Mouse (Mus musculus) forebrain, embryonic 11.5 days (tissue): ENCODE results near the gene Usp2. TPM values are rescaled to one million over a fixed set of nuclear protein-coding genes. Genes with fewer than 3 reads are reported as not detected.
A peak's percentile ranks its signal among the peaks of the same experiment; 100 is the strongest.

Experiments
- ATAC-seq: fragments of 200-750 bp; cut with Nextera tagmentation; replicated peaks from 2 replicates; pipeline ENCODE4 v1.8.0; 2017; ENCODE audit warnings: moderate TSS enrichment; ENCODE audit not compliant: low FRiP score
- DNase-seq: peaks from one replicate; pipeline ENCODE4 v3.0.0-alpha.2; 2017; ENCODE audit warnings: low spot score
- H3K27ac ChIP-seq: fragments of 300-500 bp; sonication (generic); 2 replicates; pipeline ENCODE4 v1.5.1; 2014; ENCODE audit warnings: low read depth, low read length
- H3K27me3 ChIP-seq: fragments of 300-500 bp; sonication (generic); 2 replicates; pipeline ENCODE4 v1.6.1; 2014; ENCODE audit warnings: mild to moderate bottlenecking, low read length, mixed read lengths; ENCODE audit not compliant: control insufficient read depth, insufficient read depth
- H3K36me3 ChIP-seq: fragments of 300-500 bp; sonication (generic); 2 replicates; pipeline ENCODE4 v1.6.1; 2014; ENCODE audit warnings: mild to moderate bottlenecking, low read length, moderate library complexity, mixed read lengths; ENCODE audit not compliant: control insufficient read depth, insufficient read depth
- H3K4me1 ChIP-seq: fragments of 300-500 bp; sonication (generic); replicated peaks from 2 replicates; pipeline ENCODE4 v1.6.1; 2014; ENCODE audit warnings: low read length, mixed read lengths; ENCODE audit not compliant: control insufficient read depth, insufficient read depth
- H3K4me2 ChIP-seq: fragments of 300-500 bp; sonication (generic); 2 replicates; pipeline ENCODE4 v1.6.1; 2014; ENCODE audit warnings: low read depth, mild to moderate bottlenecking, low read length, moderate library complexity, mixed read lengths; ENCODE audit not compliant: severe bottlenecking
- H3K4me3 ChIP-seq: fragments of 300-500 bp; sonication (generic); 2 replicates; pipeline ENCODE4 v1.5.1; 2014; ENCODE audit warnings: low read depth, low read length
- H3K9ac ChIP-seq: fragments of 300-500 bp; sonication (generic); 2 replicates; pipeline ENCODE4 v1.6.1; 2014; ENCODE audit warnings: low read length
- H3K9me3 ChIP-seq: fragments of 300-500 bp; sonication (generic); 2 replicates; pipeline ENCODE4 v1.6.1; 2016; ENCODE audit warnings: low read length, mixed read lengths; ENCODE audit not compliant: control insufficient read depth
- WGBS: fragments of 180-500 bp; shearing (Covaris S2); extraction: QIAGEN DNeasy Blood & Tissue Kit; methylation state at CpG from one replicate; pipeline ENCODE4 v1.1.7; 2014; 5-methylcytosine and 5-hydroxymethylcytosine counted together
- polyA plus RNA-seq: library from polyadenylated mRNA; unstranded; fragments of >200 nt; fragmentation: Nextera tagmentation; extraction: Ambion mirVana; gene quantifications from 2 replicates; pipeline ENCODE4 v1.2.1, GENCODE M21; 2014

The Usp2 gene
- polyA plus RNA-seq, 1 experiment from 2014 or later: 12.7 TPM

GRCm38 (mm10) chr9:44125546-44126428 lies 59.0 kb downstream of the Usp2 start:
- Histone ChIP-seq H3K4me3 (no peak overlapping the region), H3K9me3 (no peaks in the 10 kb centered on the region), H3K36me3 (no peaks in the 10 kb centered on the region), H3K27me3 (no peaks in the 10 kb centered on the region), H3K4me2 (no peak overlapping the region), H3K9ac (peak overlapping the region; percentile 2; the same call in 1 of the 2 replicates), H3K27ac (no peak overlapping the region), H3K4me1 (peaks cover 7% of the 10 kb centered on the region; the same call in 1 of the 2 replicates)
- ATAC-seq: no peak; the same call in 1 of the 2 replicates
- WGBS: 34% methylated on average over 18 of the region's 18 CpGs
- DNase-seq: peak; percentile 93

- DNase-seq (no peak), ATAC-seq (no peak)
- Histone ChIP-seq H3K4me3 (no peak overlapping the region), H3K9me3 (no peaks in the 10 kb centered on the region), H3K4me1 (peaks cover 7% of the 10 kb centered on the region; the same call in 1 of the 2 replicates), H3K9ac (no peak overlapping the region), H3K27me3 (no peaks in the 10 kb centered on the region; the same call in 1 of the 2 replicates), H3K36me3 (no peaks in the 10 kb centered on the region), H3K4me2 (no peak overlapping the region), H3K27ac (no peak overlapping the region)
- 94% methylated on average over 3 of the region's 3 CpGs for WGBS
Measured at GRCm38 (mm10) chr9:44126746-44127145, 59.9 kb downstream of the Usp2 start.

GRCm38 (mm10) chr9:44127351-44127801 lies 60.6 kb downstream of the Usp2 start:
- Histone ChIP-seq H3K36me3 (no peaks in the 10 kb centered on the region), H3K9me3 (no peaks in the 10 kb centered on the region), H3K4me3 (no peak overlapping the region), H3K27ac (no peak overlapping the region), H3K4me2 (no peak overlapping the region), H3K9ac (no peak overlapping the region), H3K4me1 (peaks cover 7% of the 10 kb centered on the region; the same call in 1 of the 2 replicates), H3K27me3 (no peaks in the 10 kb centered on the region; the same call in 1 of the 2 replicates)
- DNase-seq (no peak), ATAC-seq (no peak)
- 47% methylated on average over 3 of the region's 3 CpGs for WGBS

- Histone ChIP-seq H3K36me3 (no peaks in the 10 kb centered on the region), H3K27ac (peak overlapping the region; percentile 37; the same call in 1 of the 2 replicates), H3K4me2 (peak overlapping the region; percentile 72), H3K9me3 (no peaks in the 10 kb centered on the region), H3K4me1 (peaks cover 14% of the 10 kb centered on the region; the same call in 1 of the 2 replicates), H3K9ac (peak overlapping the region; percentile 61), H3K27me3 (peaks cover 14% of the 10 kb centered on the region), H3K4me3 (peak overlapping the region; percentile 34)
- 6% methylated on average over 9 of the region's 9 CpGs for WGBS
- DNase-seq (no peak), ATAC-seq (no peak)
Measured at GRCm38 (mm10) chr9:44129633-44130032, 62.8 kb downstream of the Usp2 start.

GRCm38 (mm10) chr9:44130034-44130433 lies 63.2 kb downstream of the Usp2 start:
- peak; percentile 81 for DNase-seq
- H3K27me3 ChIP-seq: peaks cover 16% of the 10 kb centered on the region
- H3K4me1 ChIP-seq: peaks cover 14% of the 10 kb centered on the region

DNA sequence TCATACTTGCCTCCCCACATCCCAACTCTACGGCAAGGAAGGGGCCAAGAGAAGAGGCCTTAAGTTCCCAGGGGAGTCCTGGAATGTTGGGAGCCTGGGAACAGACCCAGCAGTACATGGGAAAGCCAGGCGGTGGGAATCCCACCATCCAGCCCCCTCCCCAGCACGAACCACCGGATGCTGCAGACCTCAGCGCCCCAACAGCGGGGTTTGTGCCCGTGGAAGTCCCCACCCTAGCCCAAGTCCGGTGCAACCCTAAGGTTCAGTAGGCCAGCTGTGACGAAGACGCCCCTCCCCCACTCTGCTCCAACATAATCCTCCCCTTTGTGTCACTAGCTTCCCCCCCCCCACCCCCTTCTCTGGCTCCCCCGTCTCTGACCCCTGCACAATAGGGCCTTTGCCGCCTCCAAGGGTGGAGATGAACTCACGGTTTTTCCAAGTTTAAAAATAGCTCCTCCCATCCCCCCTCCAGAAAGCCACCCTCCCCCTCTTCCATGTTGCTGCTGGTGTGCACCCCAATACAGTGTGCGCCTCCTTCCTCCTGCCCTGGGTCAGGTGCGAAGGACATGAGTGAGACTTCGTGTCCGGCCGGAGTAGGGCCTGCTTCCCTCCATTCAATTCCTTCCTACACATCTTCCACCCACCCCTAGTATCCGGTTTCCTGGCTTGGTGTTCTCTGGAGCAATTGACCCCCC lies 63.9 kb downstream of the Usp2 start:
- Histone ChIP-seq H3K9me3 (no peaks in the 10 kb centered on the region), H3K4me3 (no peak overlapping the region; the same call in 1 of the 2 replicates), H3K36me3 (no peaks in the 10 kb centered on the region), H3K4me1 (peaks cover 16% of the 10 kb centered on the region), H3K27ac (peak overlapping the region; percentile 37; the same call in 1 of the 2 replicates), H3K4me2 (peak overlapping the region; percentile 72), H3K9ac (peak overlapping the region; percentile 61), H3K27me3 (peaks cover 19% of the 10 kb centered on the region)
- WGBS: 11% methylated on average over 19 of the region's 19 CpGs
- DNase-seq (peak; percentile 80), ATAC-seq (peak; percentile 47; the same call in 1 of the 2 replicates)

More at GRCm38 (mm10) chr9:44130034-44130433, 63.2 kb downstream of the Usp2 start:
- H3K36me3 ChIP-seq: no peaks in the 10 kb centered on the region
- H3K27ac ChIP-seq: peak overlapping the region; percentile 37
- H3K9ac ChIP-seq: peak overlapping the region; percentile 61
- ATAC-seq: peak; percentile 48
- H3K4me3 ChIP-seq: peak overlapping the region; percentile 34
- H3K9me3 ChIP-seq: no peaks in the 10 kb centered on the region
- H3K4me2 ChIP-seq: peak overlapping the region; percentile 72
- WGBS: under 1% methylated on average over 27 of the region's 27 CpGs

DNA sequence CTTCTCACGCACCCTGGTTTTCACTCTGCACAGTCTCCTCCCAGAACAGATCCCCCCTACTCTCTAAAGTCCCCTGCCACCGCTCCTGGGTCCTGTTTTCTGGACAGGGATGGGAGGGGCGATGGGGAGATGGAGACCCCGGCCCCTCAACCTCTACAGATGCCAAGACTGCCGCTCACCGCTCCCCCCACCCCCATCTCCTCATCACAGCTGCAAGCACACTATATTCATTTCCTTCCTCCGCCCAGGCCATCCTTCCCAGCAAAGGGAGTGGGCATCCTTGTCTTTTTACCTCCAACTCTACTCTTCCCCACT lies 64.4 kb downstream of the Usp2 start:
- WGBS: 34% methylated on average over 7 of the region's 7 CpGs
- H3K9ac ChIP-seq: no peak overlapping the region
- peaks cover 18% of the 10 kb centered on the region for H3K4me1 ChIP-seq
- H3K36me3 ChIP-seq: no peaks in the 10 kb centered on the region
- H3K4me3 ChIP-seq: no peak overlapping the region
- DNase-seq (no peak), ATAC-seq (peak; percentile 1; the same call in 1 of the 2 replicates)
- no peak overlapping the region for H3K27ac ChIP-seq
- no peak overlapping the region for H3K4me2 ChIP-seq
- H3K9me3 ChIP-seq: no peaks in the 10 kb centered on the region
- H3K27me3 ChIP-seq: peaks cover 22% of the 10 kb centered on the region

DNA sequence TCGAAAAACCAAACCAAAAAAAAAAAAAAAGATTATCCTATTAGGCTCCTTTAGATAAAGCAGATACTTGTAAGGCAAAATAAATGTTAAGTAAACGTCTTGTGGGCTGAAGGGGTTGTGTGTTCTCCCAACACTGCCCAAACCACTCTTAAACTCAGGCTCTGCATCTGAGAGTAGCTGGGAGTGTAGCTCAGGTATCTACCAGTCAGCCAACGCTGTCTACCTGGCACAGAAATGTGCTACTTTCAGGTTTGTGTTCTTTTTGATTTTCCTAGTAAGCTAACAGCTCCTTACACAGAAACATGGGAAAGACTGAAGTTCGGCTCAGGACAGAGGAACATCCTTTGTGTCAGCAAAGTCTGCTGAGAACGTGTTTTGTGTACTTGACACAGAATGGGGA lies 65.4 kb downstream of the Usp2 start:
- Histone ChIP-seq H3K27me3 (peaks cover 22% of the 10 kb centered on the region), H3K4me2 (no peak overlapping the region), H3K9ac (no peak overlapping the region), H3K27ac (no peak overlapping the region), H3K36me3 (no peaks in the 10 kb centered on the region), H3K4me1 (peaks cover 18% of the 10 kb centered on the region), H3K4me3 (no peak overlapping the region), H3K9me3 (no peaks in the 10 kb centered on the region)
- 69% methylated on average over 5 of the region's 5 CpGs for WGBS
- ATAC-seq (no peak), DNase-seq (no peak)
